Mouse (Mus musculus) liver, adult (tissue): Measurements from ENCODE around the gene Grtp1.
A peak's percentile ranks its signal among the peaks of the same experiment; 100 is the strongest.

Source experiments
- GATA4 ChIP-seq: IDR thresholded peaks from 2 replicates; pipeline ENCODE4 v1.6.1; 2014; ENCODE audit warnings: mild to moderate bottlenecking, low read length; ENCODE audit not compliant: insufficient replicate concordance

The Grtp1 gene

GRCm38 (mm10) chr8:13163563-13163962, 36.9 kb downstream of the Grtp1 start:
- TF ChIP-seq GATA4: peak; percentile 98

GRCm38 (mm10) chr8:13162098-13162497, 38.3 kb downstream of the Grtp1 start:
- TF ChIP-seq GATA4: no peak

- no peak for TF ChIP-seq GATA4
These were observed 39.7 kb downstream of the Grtp1 start for GRCm38 (mm10) chr8:13160691-13161090.

- no peak for TF ChIP-seq GATA4
These were observed 41.0 kb downstream of the Grtp1 start for GRCm38 (mm10) chr8:13159377-13159881.

- TF ChIP-seq GATA4: no peak
These were observed 41.6 kb downstream of the Grtp1 start, which contains the start of gene Lamp1 for GRCm38 (mm10) chr8:13158718-13159376. Gene Lamp1, plus strand, starts transcription at chr8:13159161.

- TF ChIP-seq GATA4: no peak
These were observed 43.9 kb downstream of the Grtp1 start for GRCm38 (mm10) chr8:13156327-13157097.

- no peak for TF ChIP-seq GATA4
These were observed 45.1 kb downstream of the Grtp1 start for GRCm38 (mm10) chr8:13155358-13155757.

- no peak for TF ChIP-seq GATA4
These were observed 46.3 kb downstream of the Grtp1 start for GRCm38 (mm10) chr8:13154099-13154498.

- no peak for TF ChIP-seq GATA4
These were observed 49.5 kb downstream of the Grtp1 start for GRCm38 (mm10) chr8:13150929-13151328.

- no peak for TF ChIP-seq GATA4
These were observed 50.6 kb downstream of the Grtp1 start for GRCm38 (mm10) chr8:13149866-13150265.

- TF ChIP-seq GATA4: no peak
These were observed 51.1 kb downstream of the Grtp1 start for GRCm38 (mm10) chr8:13149287-13149686.

GRCm38 (mm10) chr8:13148476-13148875, 51.9 kb downstream of the Grtp1 start:
- no peak for TF ChIP-seq GATA4

- no peak for TF ChIP-seq GATA4
These were observed 58.7 kb downstream of the Grtp1 start for GRCm38 (mm10) chr8:13141681-13142080.

- no peak for TF ChIP-seq GATA4
These were observed 60.7 kb downstream of the Grtp1 start for GRCm38 (mm10) chr8:13139641-13140182.

- no peak for TF ChIP-seq GATA4
These were observed 75.5 kb downstream of the Grtp1 start for GRCm38 (mm10) chr8:13124897-13125296.

- TF ChIP-seq GATA4: no peak
These were observed 77.5 kb downstream of the Grtp1 start for GRCm38 (mm10) chr8:13122887-13123421.
